8 mouse cellular contexts compared by ENCODE assay signal in the genomic region with DNA sequence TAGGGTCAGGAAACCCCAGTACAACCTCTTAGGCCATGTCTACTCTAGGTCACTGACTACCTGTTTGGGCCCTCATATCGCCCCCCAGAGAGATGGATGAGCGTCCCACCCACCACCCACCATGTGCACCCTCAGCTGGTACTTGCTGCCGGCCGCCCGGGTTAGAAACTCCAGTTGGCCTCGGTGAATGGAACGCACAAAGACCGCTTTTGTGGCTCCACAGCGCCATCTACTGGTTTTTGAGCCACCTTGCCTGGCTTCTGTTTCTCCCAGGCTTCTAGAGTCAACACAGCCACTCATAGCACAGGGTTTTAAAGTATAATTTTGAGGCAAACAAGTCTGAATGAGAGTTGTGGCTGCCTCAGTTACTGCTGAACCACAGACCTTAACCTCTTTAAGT. TPM values are rescaled to one million over a fixed set of nuclear protein-coding genes. Genes with fewer than 3 reads are reported as not detected.
A peak's percentile ranks its signal among the peaks of the same experiment; 100 is the strongest.
DNase-seq lines count a peak whose midpoint lies in the region; ATAC-seq and TF ChIP-seq lines count a peak whose summit lies in the region.
"Had no signal": no experiment of that assay in that cellular context is flagged by ENCODE, and none has a peak within 500 bp of the region (broad histone marks: within the 10 kb centered on the region; RNA-seq: fewer than 3 reads in every experiment).

No protein-coding gene starts in this region.

- H3K27me3 ChIP-seq in hindbrain, embryonic 15.5 days = no peaks in the 10 kb centered on the region
- no peaks in the 10 kb centered on the region for H3K27me3 ChIP-seq in midbrain, embryonic 13.5 days

- H3K4me3 ChIP-seq in ES-E14 (ENCODE audit: insufficient read depth in 1 of 2, low read depth in 1 of 2, low read length in 2 of 2, poor library complexity in 1 of 2, severe bottlenecking in 1 of 2) = no peak overlapping the region
- no peak overlapping the region for H3K4me3 ChIP-seq in hindbrain, embryonic 15.5 days
- H3K4me3 ChIP-seq in midbrain, embryonic 13.5 days (replicated peaks) = no peak overlapping the region

- H3K4me1 ChIP-seq in ES-E14 (ENCODE audit: control insufficient read depth in 2 of 2, insufficient read depth in 2 of 2, low read length in 2 of 2, poor library complexity in 1 of 2) = peaks cover 2 to 13% of the 10 kb centered on the region in 2 experiments; a peak in 2 of 4 replicates
- no peaks in the 10 kb centered on the region for H3K4me1 ChIP-seq in hindbrain, embryonic 15.5 days (replicated peaks)
- peaks cover 6% of the 10 kb centered on the region; the same call in 1 of the 2 replicates for H3K4me1 ChIP-seq in midbrain, embryonic 13.5 days (replicated peaks)

- H3K9ac ChIP-seq in ES-E14 (ENCODE audit: insufficient read depth, low read depth, low read length, poor library complexity, severe bottlenecking) = no peak overlapping the region
- no peak overlapping the region for H3K9ac ChIP-seq in hindbrain, embryonic 15.5 days
- no peak overlapping the region; the same call in 1 of the 2 replicates for H3K9ac ChIP-seq in midbrain, embryonic 13.5 days (replicated peaks)

- WGBS in hindbrain, embryonic 15.5 days = 2% methylated on average over 9 of the region's 9 CpGs
- 1% methylated on average over 9 of the region's 9 CpGs for WGBS in midbrain, embryonic 13.5 days

- H3K9me3 ChIP-seq in ES-E14 (ENCODE audit: control insufficient read depth, insufficient read depth, low read depth, low read length) = no peaks in the 10 kb centered on the region
- H3K9me3 ChIP-seq in hindbrain, embryonic 15.5 days = no peaks in the 10 kb centered on the region
- H3K9me3 ChIP-seq in midbrain, embryonic 13.5 days = no peaks in the 10 kb centered on the region

- in situ Hi-C loops in ES-E14 (cut with MboI; ENCODE audit: low sequenced_read_pairs in 2 of 2, unreplicated experiment in 2 of 2) = no loop called here

- DNase-seq in ES-E14 (ENCODE audit: low read depth, low spot score) = peak; percentile 83
- DNase-seq in adrenal gland, adult 8-10 months = peak; percentile 28
- DNase-seq in embryo, embryonic 11.5 days (ENCODE audit: low read depth, low spot score) = peak; percentile 71
- DNase-seq in left cerebral cortex, adult 11 months (ENCODE audit: low spot score) = peak; percentile 37
- peak; percentile 43 to 81 for DNase-seq in spleen, postnatal 10 days (ENCODE audit: low spot score in 2 of 2)

- H3K36me3 ChIP-seq in ES-E14 (ENCODE audit: control insufficient read depth, insufficient read depth, low read length, poor library complexity, severe bottlenecking) = no peaks in the 10 kb centered on the region
- H3K36me3 ChIP-seq in hindbrain, embryonic 15.5 days = no peaks in the 10 kb centered on the region
- H3K36me3 ChIP-seq in midbrain, embryonic 13.5 days = no peaks in the 10 kb centered on the region

- H3K4me2 ChIP-seq in hindbrain, embryonic 15.5 days = no peak overlapping the region
- no peak overlapping the region for H3K4me2 ChIP-seq in midbrain, embryonic 13.5 days (replicated peaks)

- ATAC-seq in hindbrain, embryonic 15.5 days (ENCODE audit: low FRiP score, low read depth) = 0 out of 2 replicates have a peak, but pooled peaks have one; percentile 45
- 0 out of 2 replicates have a peak, but pooled peaks have one; percentile 37 for ATAC-seq in midbrain, embryonic 13.5 days

- H3K27ac ChIP-seq in ES-E14 (ENCODE audit: insufficient read depth, low read depth, low read length, poor library complexity, severe bottlenecking) = no peak overlapping the region
- no peak overlapping the region for H3K27ac ChIP-seq in hindbrain, embryonic 15.5 days (replicated peaks)
- H3K27ac ChIP-seq in midbrain, embryonic 13.5 days = no peak overlapping the region
- H3K27ac ChIP-seq: macrophage had no signal

TF ChIP-seq in ES-E14, 5 proteins besides CTCF, POLR2A, EP300 and RAD21:
- TF ChIP-seq ZC3H11A (IDR thresholded peaks at IDR 0.05; ENCODE audit: borderline replicate concordance, low read depth, low read length) (peak; percentile 67; the same call in 1 of the 2 replicates), ZNF384 (IDR thresholded peaks at IDR 0.05; ENCODE audit: low read depth, low read length) (no peak), MAFK (IDR thresholded peaks at IDR 0.05; ENCODE audit: insufficient read depth, low read depth, low read length) (no peak), CHD2 (IDR thresholded peaks at IDR 0.05; ENCODE audit: low read depth, low read length) (no peak)

RNA-seq across cellular contexts. Expression of a gene that starts 13.9 kb away (rescaled TPM):
- not detected in 2 replicates for total RNA-seq in ES-E14 (2012; rRNA removed)
- not detected for total RNA-seq in adrenal gland, adult 8-10 months (2022)
- polyA plus RNA-seq in hindbrain, embryonic 15.5 days (2015; fragmentation: Nextera tagmentation; extraction: Ambion mirVana) = not detected in 2 replicates
- polyA plus RNA-seq in midbrain, embryonic 13.5 days (2015; fragmentation: Nextera tagmentation; extraction: Ambion mirVana) = not detected in 2 replicates
- polyA plus RNA-seq: macrophage had no signal

Comparison
In these comparisons a context has a peak if more than half of its experiments do, and no peak if none do; other contexts are left out.
1. DNase-seq: peak in every context shown above with its lines; median percentile 83 in ES-E14; 71 in embryo, embryonic 11.5 days; 62 in spleen, postnatal 10 days; 37 in left cerebral cortex, adult 11 months; 28 in adrenal gland, adult 8-10 months.